Mouse (Mus musculus) ovary, adult 18-20 months (tissue): Measurements from ENCODE around the gene Grid1.

Experiments
- DNase-seq: peaks from one replicate; pipeline ENCODE4 v3.0.0; 2022; ENCODE audit warnings: low spot score, mixed read lengths

Gene Grid1

GRCm38 (mm10) chr14:35008674-35009073 is 188.8 kb downstream of the Grid1 start:
- DNase-seq: no peak

- no peak for DNase-seq
These were observed 189.2 kb downstream of the Grid1 start for GRCm38 (mm10) chr14:35009074-35009473.

DNA sequence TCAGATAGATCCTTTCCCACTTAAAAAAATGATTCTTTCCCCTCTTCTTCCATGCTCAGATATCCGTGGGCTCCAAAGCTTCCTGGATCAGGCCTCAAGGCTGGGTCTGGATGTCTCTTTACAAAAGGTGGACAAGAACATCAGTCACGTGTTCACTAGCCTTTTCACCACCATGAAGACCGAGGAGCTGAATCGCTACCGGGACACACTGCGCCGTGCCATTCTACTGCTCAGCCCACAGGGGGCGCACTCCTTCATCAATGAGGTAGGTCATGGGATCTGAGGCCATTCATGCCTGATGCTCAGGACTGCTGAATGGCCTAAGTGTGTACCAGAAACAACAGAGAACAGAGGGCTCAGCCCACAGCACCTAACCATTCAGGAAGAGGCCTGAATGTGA is 206.8 kb downstream of the Grid1 start:
- no peak for DNase-seq

- no peak for DNase-seq
These were observed 207.7 kb downstream of the Grid1 start for GRCm38 (mm10) chr14:35027501-35028140.

GRCm38 (mm10) chr14:35029626-35030025 is 209.7 kb downstream of the Grid1 start:
- no peak for DNase-seq

- DNase-seq: no peak
These were observed 210.4 kb downstream of the Grid1 start for GRCm38 (mm10) chr14:35030271-35030670.

GRCm38 (mm10) chr14:35032283-35032682 is 212.4 kb downstream of the Grid1 start:
- DNase-seq: no peak

GRCm38 (mm10) chr14:35044268-35044667 is 224.4 kb downstream of the Grid1 start:
- no peak for DNase-seq

DNA sequence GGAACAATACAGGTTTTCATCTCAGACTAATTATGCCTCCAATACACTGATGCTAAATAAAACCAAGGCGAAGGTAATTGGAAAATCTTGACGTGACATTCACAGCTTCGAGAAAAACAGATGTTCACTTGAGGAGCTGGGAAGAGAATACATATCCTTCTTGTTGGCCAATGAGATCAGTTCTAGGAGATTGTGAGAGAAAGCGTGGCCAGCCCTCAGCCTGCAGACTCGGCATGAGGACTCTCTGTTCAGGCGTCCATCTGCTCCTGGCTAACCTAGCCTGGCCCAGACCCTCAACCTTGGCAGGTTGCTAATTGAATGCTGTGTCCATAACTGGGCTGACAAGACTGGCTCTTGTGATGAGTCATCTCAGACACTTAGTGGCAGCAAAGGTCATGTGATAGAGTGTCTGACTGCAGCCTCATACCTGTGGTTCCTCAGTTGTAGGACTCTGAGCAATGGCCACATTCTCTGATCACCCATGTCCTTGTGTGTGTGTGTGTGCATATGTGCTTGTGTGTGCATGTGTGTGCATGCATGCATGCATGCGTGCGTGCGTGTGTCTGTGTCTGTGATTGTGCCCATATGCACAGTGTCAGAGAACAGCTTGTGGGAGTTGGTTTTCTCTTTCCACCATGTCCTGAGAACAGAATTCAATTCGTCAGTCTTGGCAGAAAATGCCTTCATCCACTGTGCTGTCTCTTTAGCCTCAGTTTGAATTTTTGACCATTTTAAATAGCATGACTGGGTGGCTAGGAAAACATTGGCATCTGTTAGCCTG is 225.2 kb downstream of the Grid1 start:
- no peak for DNase-seq

DNA sequence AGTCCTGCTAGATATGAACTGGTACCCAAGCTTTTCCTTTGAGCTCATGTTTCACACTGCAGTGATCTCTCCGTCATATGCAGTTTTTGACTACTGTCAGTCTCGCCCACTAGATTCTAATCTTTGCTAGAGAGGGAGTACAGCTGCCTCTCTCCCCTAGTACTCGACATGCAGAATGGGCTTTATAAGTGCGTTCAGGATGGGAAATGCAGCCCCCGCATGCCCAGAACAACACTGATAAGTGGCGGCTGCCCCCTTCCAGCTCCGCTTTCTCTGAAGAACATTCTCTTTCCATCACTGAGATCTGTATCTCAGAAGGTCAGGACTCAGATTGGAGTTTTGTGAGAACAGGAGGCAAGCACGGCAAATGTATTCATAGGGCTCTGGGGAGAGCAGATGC is 229.3 kb downstream of the Grid1 start:
- DNase-seq: no peak

GRCm38 (mm10) chr14:35054139-35054538 is 234.2 kb downstream of the Grid1 start:
- no peak for DNase-seq

DNA sequence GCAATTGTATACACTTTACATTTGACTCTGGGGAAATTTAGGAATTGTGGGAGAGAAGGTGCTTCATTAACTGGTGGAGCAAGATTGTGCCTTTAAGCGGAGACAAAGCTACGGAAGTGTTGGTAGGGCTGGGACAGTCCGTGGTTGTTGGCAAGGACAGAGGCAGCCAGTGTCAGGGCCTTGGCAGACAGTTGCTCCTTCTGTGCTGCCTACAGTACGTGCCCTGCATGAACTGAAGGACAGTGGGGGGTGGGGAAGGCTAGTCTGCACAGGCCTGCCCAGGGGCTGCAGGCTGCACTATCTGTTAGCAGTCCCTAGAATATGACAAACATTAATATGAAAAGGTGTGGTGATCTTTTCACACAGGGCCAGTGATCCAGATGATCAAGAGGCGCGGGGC is 254.7 kb downstream of the Grid1 start:
- peak; percentile 40 for DNase-seq

- no peak for DNase-seq
These were observed 260.0 kb downstream of the Grid1 start for GRCm38 (mm10) chr14:35079954-35080353.

DNA sequence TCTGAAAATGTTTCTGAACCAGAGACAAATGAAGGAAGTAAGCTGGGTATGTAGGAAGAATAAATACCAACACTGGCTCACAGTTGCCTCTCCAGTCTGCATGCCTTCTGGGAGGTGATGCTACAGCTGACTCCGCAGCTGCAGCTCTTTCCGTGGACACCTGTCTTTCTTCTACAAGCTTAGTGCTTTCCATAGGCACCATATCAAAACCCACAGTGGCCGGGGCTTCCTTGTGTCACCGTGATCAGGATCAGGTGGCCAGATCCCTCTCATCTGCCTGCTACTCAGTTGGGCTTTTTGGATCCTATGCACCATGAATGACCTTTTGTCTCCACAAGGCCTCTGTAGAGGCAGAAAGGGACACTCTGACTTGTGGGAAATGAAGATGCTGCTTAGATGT is 272.7 kb downstream of the Grid1 start:
- no peak for DNase-seq

GRCm38 (mm10) chr14:35093561-35094186 is 273.8 kb downstream of the Grid1 start:
- DNase-seq: no peak

- DNase-seq: no peak
These were observed 275.7 kb downstream of the Grid1 start for GRCm38 (mm10) chr14:35095506-35096059.

DNA sequence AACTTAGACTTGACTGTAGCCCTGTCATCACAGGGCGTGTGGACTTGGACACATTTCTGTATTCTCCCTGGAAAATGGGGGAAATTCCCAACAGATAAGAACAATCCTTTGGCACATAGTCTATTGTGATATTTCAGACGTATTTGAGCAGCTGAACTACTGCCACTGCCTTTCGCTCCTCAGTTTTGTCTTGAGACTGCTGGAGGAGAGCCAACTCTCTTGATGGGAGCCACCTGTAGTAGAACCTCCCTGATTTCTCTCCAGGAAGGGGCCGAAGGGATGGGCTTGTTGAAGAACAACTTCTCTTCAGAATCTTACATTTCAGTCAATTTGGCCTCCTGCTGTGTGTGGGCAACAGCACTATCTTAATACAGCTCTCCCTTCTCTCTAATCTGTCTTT is 276.2 kb downstream of the Grid1 start:
- no peak for DNase-seq

DNA sequence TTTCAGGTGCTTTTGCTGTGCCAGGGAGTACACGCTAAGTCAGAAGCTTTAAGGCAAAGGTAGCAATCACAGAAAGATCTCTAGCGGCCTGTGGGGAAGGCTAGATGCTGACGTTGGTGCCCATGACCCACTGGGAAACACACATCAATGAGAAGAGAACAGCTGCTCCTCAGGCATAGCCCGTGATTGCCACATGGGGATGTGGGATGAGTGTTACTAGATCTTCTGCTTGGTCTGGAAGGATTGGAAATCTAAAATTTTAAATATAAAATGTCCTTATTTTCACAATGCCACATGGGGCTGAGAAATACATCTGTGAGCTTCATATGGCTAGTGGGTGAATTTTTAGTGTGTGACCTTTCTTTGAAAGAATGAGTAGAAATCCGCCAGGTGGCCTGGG is 277.3 kb downstream of the Grid1 start:
- no peak for DNase-seq

GRCm38 (mm10) chr14:35103639-35104210 is 283.8 kb downstream of the Grid1 start:
- DNase-seq: no peak

- no peak for DNase-seq
These were observed 287.7 kb downstream of the Grid1 start for GRCm38 (mm10) chr14:35107596-35107995.

- DNase-seq: no peak
These were observed 291.0 kb downstream of the Grid1 start for GRCm38 (mm10) chr14:35110928-35111327.
